Mouse (Mus musculus): ENCODE results near the gene Zkscan6. TPM values are rescaled to one million over a fixed set of nuclear protein-coding genes. Genes with fewer than 3 reads are reported as not detected.

The Zkscan6 gene
- polyA plus RNA-seq, 1 experiment from 2014 or later = 17.2 TPM

GRCm38 (mm10) chr11:65818193-65818592, 11.2 kb downstream of the Zkscan6 start:
- H3K9ac ChIP-seq = no peak overlapping the region
- H3K27ac ChIP-seq = no peak overlapping the region
- 82% methylated on average over 1 of the region's 1 CpGs for WGBS
- H3K4me3 ChIP-seq (replicated peaks) = no peak overlapping the region
- H3K9me3 ChIP-seq = no peaks in the 10 kb centered on the region
- H3K36me3 ChIP-seq (replicated peaks) = peaks cover 47% of the 10 kb centered on the region
- H3K27me3 ChIP-seq = no peaks in the 10 kb centered on the region
- H3K4me1 ChIP-seq = no peaks in the 10 kb centered on the region; the same call in 1 of the 2 replicates
- H3K4me2 ChIP-seq = no peak overlapping the region
- ATAC-seq (ENCODE audit: low FRiP score) = no peak

- no peak overlapping the region for H3K4me2 ChIP-seq
Measured at GRCm38 (mm10) chr11:65820280-65820679, 13.3 kb downstream of the Zkscan6 start.

GRCm38 (mm10) chr11:65820877-65821276, 13.9 kb downstream of the Zkscan6 start:
- Histone ChIP-seq H3K4me2 (no peak overlapping the region), H3K9ac (no peak overlapping the region), H3K4me1 (no peaks in the 10 kb centered on the region; the same call in 1 of the 2 replicates), H3K4me3 (replicated peaks) (no peak overlapping the region), H3K27ac (no peak overlapping the region), H3K9me3 (no peaks in the 10 kb centered on the region), H3K27me3 (no peaks in the 10 kb centered on the region), H3K36me3 (replicated peaks) (peaks cover 37% of the 10 kb centered on the region)
- WGBS = 5% methylated on average over 7 of the region's 7 CpGs
- no peak for ATAC-seq (ENCODE audit: low FRiP score)

More at GRCm38 (mm10) chr11:65820280-65820679, 13.3 kb downstream of the Zkscan6 start:
- H3K27me3 ChIP-seq = no peaks in the 10 kb centered on the region
- WGBS = 75% methylated on average over 5 of the region's 5 CpGs
- H3K4me3 ChIP-seq (replicated peaks) = no peak overlapping the region
- no peaks in the 10 kb centered on the region for H3K9me3 ChIP-seq
- H3K27ac ChIP-seq = no peak overlapping the region
- H3K9ac ChIP-seq = no peak overlapping the region
- peak; percentile 51; the same call in 1 of the 2 replicates for ATAC-seq (ENCODE audit: low FRiP score)
- H3K36me3 ChIP-seq (replicated peaks) = peaks cover 42% of the 10 kb centered on the region
- no peaks in the 10 kb centered on the region; the same call in 1 of the 2 replicates for H3K4me1 ChIP-seq

- no peak overlapping the region for H3K4me3 ChIP-seq (replicated peaks)
- H3K36me3 ChIP-seq (replicated peaks) = peaks cover 47% of the 10 kb centered on the region
- no peaks in the 10 kb centered on the region for H3K27me3 ChIP-seq
- no peak overlapping the region for H3K27ac ChIP-seq
- no peak for ATAC-seq (ENCODE audit: low FRiP score)
- H3K9ac ChIP-seq = no peak overlapping the region
- H3K4me2 ChIP-seq = no peak overlapping the region
- H3K9me3 ChIP-seq = no peaks in the 10 kb centered on the region
- WGBS = 95% methylated on average over 3 of the region's 3 CpGs
- no peaks in the 10 kb centered on the region; the same call in 1 of the 2 replicates for H3K4me1 ChIP-seq
Measured at GRCm38 (mm10) chr11:65824556-65824955, 17.6 kb downstream of the Zkscan6 start.

GRCm38 (mm10) chr11:65838999-65839398, 32.0 kb downstream of the Zkscan6 start:
- Histone ChIP-seq H3K36me3 (replicated peaks) (no peaks in the 10 kb centered on the region), H3K4me1 (no peaks in the 10 kb centered on the region), H3K9me3 (no peaks in the 10 kb centered on the region), H3K27me3 (no peaks in the 10 kb centered on the region), H3K27ac (no peak overlapping the region), H3K4me3 (replicated peaks) (no peak overlapping the region), H3K4me2 (no peak overlapping the region), H3K9ac (no peak overlapping the region)
- 86% methylated on average over 8 of the region's 8 CpGs for WGBS
- no peak for ATAC-seq (ENCODE audit: low FRiP score)

GRCm38 (mm10) chr11:65846446-65846845, 39.5 kb downstream of the Zkscan6 start:
- no peaks in the 10 kb centered on the region for H3K4me1 ChIP-seq
- ATAC-seq (ENCODE audit: low FRiP score) = no peak
- H3K36me3 ChIP-seq (replicated peaks) = no peaks in the 10 kb centered on the region
- no peak overlapping the region for H3K4me3 ChIP-seq (replicated peaks)
- no peak overlapping the region for H3K4me2 ChIP-seq
- H3K9me3 ChIP-seq = no peaks in the 10 kb centered on the region
- H3K27ac ChIP-seq = no peak overlapping the region
- 83% methylated on average over 5 of the region's 5 CpGs for WGBS
- no peaks in the 10 kb centered on the region for H3K27me3 ChIP-seq
- H3K9ac ChIP-seq = no peak overlapping the region

GRCm38 (mm10) chr11:65852066-65852465, 45.1 kb downstream of the Zkscan6 start:
- no peaks in the 10 kb centered on the region for H3K9me3 ChIP-seq
- WGBS = 24% methylated on average over 1 of the region's 1 CpGs
- no peak for ATAC-seq (ENCODE audit: low FRiP score)

GRCm38 (mm10) chr11:65861476-65861875, 54.5 kb downstream of the Zkscan6 start:
- H3K4me2 ChIP-seq = no peak overlapping the region
- no peak for ATAC-seq (ENCODE audit: low FRiP score)
- no peak overlapping the region for H3K4me3 ChIP-seq (replicated peaks)
- no peaks in the 10 kb centered on the region for H3K9me3 ChIP-seq
- H3K27ac ChIP-seq = no peak overlapping the region
- H3K4me1 ChIP-seq = peaks cover 3% of the 10 kb centered on the region; the same call in 1 of the 2 replicates
- WGBS = 36% methylated on average over 4 of the region's 4 CpGs
- H3K36me3 ChIP-seq (replicated peaks) = no peaks in the 10 kb centered on the region
- no peaks in the 10 kb centered on the region for H3K27me3 ChIP-seq
- H3K9ac ChIP-seq = no peak overlapping the region

More at GRCm38 (mm10) chr11:65852066-65852465, 45.1 kb downstream of the Zkscan6 start:
- Histone ChIP-seq H3K27me3 (no peaks in the 10 kb centered on the region), H3K4me2 (no peak overlapping the region), H3K4me3 (replicated peaks) (no peak overlapping the region), H3K27ac (no peak overlapping the region), H3K9ac (no peak overlapping the region), H3K36me3 (replicated peaks) (no peaks in the 10 kb centered on the region), H3K4me1 (no peaks in the 10 kb centered on the region; the same call in 1 of the 2 replicates)

GRCm38 (mm10) chr11:65877146-65877775, 70.3 kb downstream of the Zkscan6 start:
- Histone ChIP-seq H3K4me3 (replicated peaks) (no peak overlapping the region), H3K36me3 (replicated peaks) (no peaks in the 10 kb centered on the region), H3K27me3 (peaks cover 52% of the 10 kb centered on the region), H3K4me1 (peaks cover 11% of the 10 kb centered on the region; the same call in 1 of the 2 replicates), H3K9me3 (no peaks in the 10 kb centered on the region), H3K4me2 (no peak overlapping the region), H3K9ac (no peak overlapping the region), H3K27ac (no peak overlapping the region)
- 14% methylated on average over 1 of the region's 1 CpGs for WGBS
- peak; percentile 63; the same call in 1 of the 2 replicates for ATAC-seq (ENCODE audit: low FRiP score)

Other genes starting within 250 kb of the Zkscan6 start
- 66.0 and 67.0 TPM in 2 replicates for gene Map2k4, start 18.9 kb upstream of the Zkscan6 start, polyA plus RNA-seq (2016; fragmentation: Nextera tagmentation; extraction: Ambion mirVana)